Mouse (Mus musculus): ENCODE results near the gene Evx2.

Gene Evx2

GRCm38 (mm10) chr2:74659507-74660005 lies at the start of gene Evx2:
Gene Evx2 (minus strand): TSS chr2:74659557.
- DNase-seq = no peak

GRCm38 (mm10) chr2:74708676-74709075 lies 49.3 kb upstream of the Evx2 start:
- no peak for DNase-seq

- DNase-seq = no peak
Measured at GRCm38 (mm10) chr2:74707599-74707998, 48.2 kb upstream of the Evx2 start.

GRCm38 (mm10) chr2:74706393-74706960 lies 47.1 kb upstream of the Evx2 start:
- no peak for DNase-seq

GRCm38 (mm10) chr2:74705467-74706089 lies 46.2 kb upstream of the Evx2 start:
- DNase-seq = no peak

GRCm38 (mm10) chr2:74704999-74705466 lies 45.7 kb upstream of the Evx2 start:
- DNase-seq = no peak

GRCm38 (mm10) chr2:74704393-74704998 lies 45.1 kb upstream of the Evx2 start, which contains the start of gene Hoxd8:
Gene Hoxd8 (plus strand): TSS chr2:74704615.
- no peak for DNase-seq

- DNase-seq = no peak
Measured at GRCm38 (mm10) chr2:74703720-74704392, 44.5 kb upstream of the Evx2 start.

GRCm38 (mm10) chr2:74703317-74703716 lies 44.0 kb upstream of the Evx2 start:
- DNase-seq = no peak

GRCm38 (mm10) chr2:74702820-74703219 lies 43.5 kb upstream of the Evx2 start:
- no peak for DNase-seq

GRCm38 (mm10) chr2:74701949-74702819 lies 42.8 kb upstream of the Evx2 start:
- peak; percentile 55 to 70 for DNase-seq

- DNase-seq = no peak
Measured at GRCm38 (mm10) chr2:74700546-74701112, 41.3 kb upstream of the Evx2 start.

GRCm38 (mm10) chr2:74699664-74700545 lies 40.5 kb upstream of the Evx2 start:
- DNase-seq = no peak

GRCm38 (mm10) chr2:74699053-74699430 lies 39.7 kb upstream of the Evx2 start:
- DNase-seq = no peak

GRCm38 (mm10) chr2:74698201-74699052 lies 39.1 kb upstream of the Evx2 start:
- DNase-seq = no peak

GRCm38 (mm10) chr2:74697567-74698121 lies 38.3 kb upstream of the Evx2 start, which contains the start of gene Hoxd9:
Gene Hoxd9 (plus strand): TSS chr2:74697727.
- DNase-seq = no peak

- DNase-seq = no peak
Measured at GRCm38 (mm10) chr2:74696442-74697335, 37.3 kb upstream of the Evx2 start.

GRCm38 (mm10) chr2:74695813-74696430 lies 36.6 kb upstream of the Evx2 start:
- no peak for DNase-seq
